Mouse (Mus musculus): ENCODE measurements around the gene Adamts14.

DNA sequence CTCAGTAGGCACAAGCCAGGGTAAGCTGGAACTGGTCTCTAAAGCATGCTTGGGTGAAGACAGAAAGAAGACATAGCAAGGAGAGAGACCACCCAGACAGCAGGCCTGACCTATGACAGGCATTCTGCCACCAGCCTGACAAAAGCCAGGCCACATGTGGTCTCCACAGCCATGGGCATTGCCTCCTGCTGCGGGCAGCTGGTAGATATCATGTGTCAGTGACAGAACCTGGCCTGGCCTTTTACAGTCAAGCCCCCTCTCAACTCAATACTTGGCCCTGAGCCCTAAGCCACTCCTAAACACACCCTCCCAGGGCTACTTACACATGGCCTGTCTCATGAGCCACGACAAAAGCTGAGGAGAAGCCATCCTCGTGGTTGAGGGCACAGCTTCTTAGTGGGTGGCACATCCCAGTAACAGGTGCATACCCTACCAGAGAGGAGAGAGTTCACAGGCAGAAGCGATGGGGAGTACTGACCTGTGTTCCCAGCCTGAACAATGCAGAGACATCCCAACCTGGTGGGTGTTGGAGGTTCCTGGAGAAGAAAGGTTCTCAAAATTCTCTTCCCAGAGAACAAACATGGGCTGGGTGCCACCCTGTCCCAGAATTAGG, 46.3 kb downstream of the Adamts14 start:
- TF ChIP-seq POLR2A (IDR thresholded peaks at IDR 0.05; ENCODE audit: borderline replicate concordance, insufficient read depth, low read length), result no peak
- TF ChIP-seq CTCF (IDR thresholded peaks at IDR 0.05; ENCODE audit: borderline replicate concordance, insufficient read depth, low read depth, low read length), result no peak

Data from cerebellum, adult 2 months (tissue).